Comparison of ENCODE assay signal across 9 mouse cellular contexts in genomic region chr3:56182371-56183158, GRCm38 (mm10). TPM values are rescaled to one million over a fixed set of nuclear protein-coding genes. Genes with fewer than 3 reads are reported as not detected.
DNase-seq lines count a peak whose midpoint lies in the region; ATAC-seq and TF ChIP-seq lines count a peak whose summit lies in the region.
"Had no signal": no experiment of that assay in that cellular context is flagged by ENCODE, and none has a peak within 500 bp of the region (broad histone marks: within the 10 kb centered on the region; RNA-seq: fewer than 3 reads in every experiment).

No protein-coding gene starts in this region.

- intact Hi-C loops in gastrocnemius, adult 2 months (cut with DNase I) = no loop called here

- TF ChIP-seq CTCF in gastrocnemius, adult 2 months (IDR thresholded peaks at IDR 0.05) = no peak

- H3K9ac ChIP-seq in forebrain, embryonic 11.5 days (ENCODE audit: low read length) = peak overlapping the region; percentile 95
- peak overlapping the region; percentile 99 for H3K9ac ChIP-seq in hindbrain, embryonic 14.5 days
- H3K9ac ChIP-seq in limb, embryonic 11.5 days (ENCODE audit: low read length) = peak overlapping the region; percentile 93
- peak overlapping the region; percentile 100 for H3K9ac ChIP-seq in midbrain, embryonic 15.5 days

- no peaks in the 10 kb centered on the region for H3K36me3 ChIP-seq in forebrain, embryonic 11.5 days (ENCODE audit: control insufficient read depth, insufficient read depth, low read length)
- no peaks in the 10 kb centered on the region for H3K36me3 ChIP-seq in hindbrain, embryonic 14.5 days (replicated peaks; ENCODE audit: control insufficient read depth, insufficient read depth)
- H3K36me3 ChIP-seq in limb, embryonic 11.5 days (ENCODE audit: control insufficient read depth, insufficient read depth, low read length) = no peaks in the 10 kb centered on the region
- H3K36me3 ChIP-seq in midbrain, embryonic 15.5 days (replicated peaks) = no peaks in the 10 kb centered on the region

- no peaks in the 10 kb centered on the region for H3K27me3 ChIP-seq in forebrain, embryonic 11.5 days (ENCODE audit: control insufficient read depth, insufficient read depth, low read length)
- H3K27me3 ChIP-seq in hindbrain, embryonic 14.5 days (ENCODE audit: control insufficient read depth, insufficient read depth, low read length) = no peaks in the 10 kb centered on the region
- no peaks in the 10 kb centered on the region for H3K27me3 ChIP-seq in limb, embryonic 11.5 days (ENCODE audit: control insufficient read depth, insufficient read depth, low read length)
- no peaks in the 10 kb centered on the region for H3K27me3 ChIP-seq in midbrain, embryonic 15.5 days (replicated peaks)
- H3K27me3 ChIP-seq: CH12.LX had no signal

- peak; percentile 21 for DNase-seq in gastrocnemius, adult 2 months
- no peak for DNase-seq in gastrocnemius, adult 18-20 months (ENCODE audit: low spot score)
- DNase-seq in adrenal gland, postnatal 25 days = peak; percentile 49
- DNase-seq in forebrain, embryonic 11.5 days (ENCODE audit: low spot score) = peak; percentile 76
- DNase-seq in hindbrain, embryonic 14.5 days (ENCODE audit: low spot score) = peak; percentile 33
- DNase-seq in limb, embryonic 11.5 days (ENCODE audit: low spot score) = peak; percentile 49

- H3K4me3 ChIP-seq in gastrocnemius, adult 2 months = peak overlapping the region; percentile 97
- H3K4me3 ChIP-seq in forebrain, embryonic 11.5 days (ENCODE audit: low read depth, low read length) = peak overlapping the region; percentile 91
- H3K4me3 ChIP-seq in hindbrain, embryonic 14.5 days (replicated peaks; ENCODE audit: low read length) = peak overlapping the region; percentile 97
- H3K4me3 ChIP-seq in limb, embryonic 11.5 days (ENCODE audit: low read depth, low read length) = peak overlapping the region; percentile 93
- H3K4me3 ChIP-seq in midbrain, embryonic 15.5 days = peak overlapping the region; percentile 99

- 1% methylated on average over 50 of the region's 61 CpGs for WGBS in forebrain, embryonic 11.5 days
- WGBS in hindbrain, embryonic 14.5 days = 0% methylated on average over 42 of the region's 61 CpGs
- under 1% methylated on average over 47 of the region's 61 CpGs for WGBS in limb, embryonic 11.5 days
- under 1% methylated on average over 52 of the region's 61 CpGs for WGBS in midbrain, embryonic 15.5 days

- no peaks in the 10 kb centered on the region for H3K9me3 ChIP-seq in forebrain, embryonic 11.5 days (ENCODE audit: control insufficient read depth, low read length)
- H3K9me3 ChIP-seq in hindbrain, embryonic 14.5 days (ENCODE audit: control insufficient read depth, low read length) = no peaks in the 10 kb centered on the region
- H3K9me3 ChIP-seq in limb, embryonic 11.5 days (ENCODE audit: control insufficient read depth, low read length) = no peaks in the 10 kb centered on the region
- H3K9me3 ChIP-seq in midbrain, embryonic 15.5 days = no peaks in the 10 kb centered on the region

- peak; percentile 66 for ATAC-seq in forebrain, embryonic 11.5 days (replicated peaks; ENCODE audit: low FRiP score)
- ATAC-seq in hindbrain, embryonic 14.5 days (ENCODE audit: low FRiP score) = peak; percentile 66
- ATAC-seq in limb, embryonic 11.5 days (ENCODE audit: insufficient number of reproducible peaks, low FRiP score, low TSS enrichment, low read depth) = peak; percentile 70
- peak; percentile 71 for ATAC-seq in midbrain, embryonic 15.5 days (replicated peaks)
- ATAC-seq in granulocyte monocyte progenitor cell, adult 5-6 weeks (replicated peaks; ENCODE audit: poor library complexity, severe bottlenecking) = no peak

- peaks cover 5% of the 10 kb centered on the region; the same call in 1 of the 2 replicates for H3K4me1 ChIP-seq in forebrain, embryonic 11.5 days (replicated peaks; ENCODE audit: control insufficient read depth, insufficient read depth, low read length)
- peaks cover 10% of the 10 kb centered on the region; the same call in 1 of the 2 replicates for H3K4me1 ChIP-seq in hindbrain, embryonic 14.5 days (replicated peaks; ENCODE audit: control insufficient read depth, insufficient read depth, low read length)
- no peaks in the 10 kb centered on the region for H3K4me1 ChIP-seq in limb, embryonic 11.5 days (ENCODE audit: control insufficient read depth, insufficient read depth, low read length)
- H3K4me1 ChIP-seq in midbrain, embryonic 15.5 days = peaks cover 15% of the 10 kb centered on the region

- H3K27ac ChIP-seq in gastrocnemius, adult 2 months = peak overlapping the region; percentile 53; the same call in 1 of the 2 replicates
- peak overlapping the region; percentile 92 for H3K27ac ChIP-seq in forebrain, embryonic 11.5 days (ENCODE audit: low read depth, low read length)
- H3K27ac ChIP-seq in hindbrain, embryonic 14.5 days = peak overlapping the region; percentile 98
- H3K27ac ChIP-seq in limb, embryonic 11.5 days (replicated peaks; ENCODE audit: low read depth, low read length) = no peak overlapping the region; the same call in 1 of the 2 replicates
- peak overlapping the region; percentile 100 for H3K27ac ChIP-seq in midbrain, embryonic 15.5 days

- peak overlapping the region; percentile 85 for H3K4me2 ChIP-seq in forebrain, embryonic 11.5 days (ENCODE audit: low read depth, low read length, severe bottlenecking)
- H3K4me2 ChIP-seq in hindbrain, embryonic 14.5 days (replicated peaks) = peak overlapping the region; percentile 77
- H3K4me2 ChIP-seq in limb, embryonic 11.5 days (ENCODE audit: low read depth, severe bottlenecking) = peak overlapping the region; percentile 83
- H3K4me2 ChIP-seq in midbrain, embryonic 15.5 days = peak overlapping the region; percentile 81

RNA-seq across cellular contexts. Expression of gene Nbea, which starts 0.9 kb away (rescaled TPM):
- 1 to 10 TPM; 4.1 to 5.9 TPM for total RNA-seq in gastrocnemius, adult 2 months (2021)
- 1 to 10 TPM; 3.7 to 4.9 TPM for total RNA-seq in gastrocnemius, adult 18-20 months (2021)
- total RNA-seq in adrenal gland, postnatal 25 days (2021) = 27.2 and 29.4 TPM in 2 replicates
- polyA plus RNA-seq in forebrain, embryonic 11.5 days (2014; fragmentation: Nextera tagmentation; extraction: Ambion mirVana) = 19.4 and 20.5 TPM in 2 replicates
- 85.1 and 86.2 TPM in 2 replicates for polyA plus RNA-seq in hindbrain, embryonic 14.5 days (2014; fragmentation: Nextera tagmentation; extraction: Ambion mirVana)
- polyA plus RNA-seq in limb, embryonic 11.5 days (2014; fragmentation: Nextera tagmentation; extraction: Ambion mirVana) = 22.2 and 26.0 TPM in 2 replicates
- 61.0 and 62.3 TPM in 2 replicates for polyA plus RNA-seq in midbrain, embryonic 15.5 days (2015; fragmentation: Nextera tagmentation; extraction: Ambion mirVana)
- not detected in 2 replicates for total RNA-seq in granulocyte monocyte progenitor cell, adult 5-6 weeks (2014; fragmentation: Nextera tagmentation)
- total RNA-seq in granulocyte monocyte progenitor cell, adult 5-6 weeks (2017) = 0.04 TPM in 1 of 2 replicates, not detected in the other

Comparison
In these comparisons a context has a peak if more than half of its experiments do, and no peak if none do; other contexts are left out.
1. RNA of gene Nbea, which starts 0.9 kb away (total RNA-seq): 27.2 to 29.4 TPM in adrenal gland, postnatal 25 days, 4.1 to 5.9 TPM in gastrocnemius, adult 2 months and 3.7 to 4.9 TPM in gastrocnemius, adult 18-20 months; 0.04 TPM in granulocyte monocyte progenitor cell, adult 5-6 weeks; every median in the first group is over 4 times any median in the second.
2. Peak in every context shown above with its lines, with median percentiles within 50 percentile points of each other: H3K4me3 ChIP-seq, H3K4me2 ChIP-seq and H3K9ac ChIP-seq.